Mouse (Mus musculus): Measurements from ENCODE around the gene Veph1.

Veph1 gene

DNA sequence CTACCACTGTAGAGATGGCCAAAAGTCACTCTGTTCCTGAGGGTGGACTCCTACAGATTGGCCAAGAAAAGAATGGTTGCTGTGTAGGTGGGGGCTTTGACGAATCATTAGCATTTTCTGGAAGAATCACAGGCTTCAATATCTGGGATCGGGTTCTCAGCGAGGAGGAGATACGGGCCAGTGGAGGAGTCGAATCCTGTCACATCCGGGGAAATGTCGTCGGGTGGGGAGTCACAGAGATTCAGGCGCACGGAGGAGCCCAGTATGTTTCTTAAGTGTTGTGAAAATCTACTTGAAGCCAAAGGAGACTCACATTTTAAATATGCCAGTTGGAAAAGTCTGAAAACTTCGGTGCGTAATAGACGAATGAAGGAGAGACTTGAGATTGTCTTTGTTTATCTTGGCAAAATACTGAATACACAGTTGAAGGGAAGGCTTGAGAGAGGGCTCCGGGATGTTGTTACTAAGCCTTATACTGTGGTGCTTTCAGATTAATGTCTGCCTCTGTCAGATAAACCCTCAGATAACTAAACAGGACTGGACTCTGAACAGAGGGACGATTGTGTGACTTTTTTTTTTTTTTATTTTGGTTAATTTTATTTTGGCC lies 71.6 kb downstream of the Veph1 start:
- no peak for DNase-seq (ENCODE audit: low spot score)

DNA sequence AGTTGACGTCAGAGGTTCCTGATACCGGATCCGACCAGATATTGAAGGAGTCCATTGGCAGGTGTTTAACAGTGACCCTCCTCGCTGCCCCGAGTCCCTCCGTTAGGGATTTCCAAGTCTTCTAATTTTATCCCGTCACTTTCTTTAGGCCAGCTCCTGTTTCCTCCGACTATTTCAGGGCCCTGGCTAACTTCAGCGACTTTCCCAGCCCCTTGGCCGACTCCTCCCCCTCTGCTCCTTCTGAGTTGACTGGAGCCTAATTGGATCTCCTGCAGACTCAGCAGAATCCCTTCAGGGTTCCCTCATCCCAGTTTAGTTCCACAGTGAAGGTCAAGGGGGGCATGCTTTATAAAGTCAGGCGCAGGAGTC lies 75.4 kb downstream of the Veph1 start:
- DNase-seq (ENCODE audit: low spot score) = no peak

DNA sequence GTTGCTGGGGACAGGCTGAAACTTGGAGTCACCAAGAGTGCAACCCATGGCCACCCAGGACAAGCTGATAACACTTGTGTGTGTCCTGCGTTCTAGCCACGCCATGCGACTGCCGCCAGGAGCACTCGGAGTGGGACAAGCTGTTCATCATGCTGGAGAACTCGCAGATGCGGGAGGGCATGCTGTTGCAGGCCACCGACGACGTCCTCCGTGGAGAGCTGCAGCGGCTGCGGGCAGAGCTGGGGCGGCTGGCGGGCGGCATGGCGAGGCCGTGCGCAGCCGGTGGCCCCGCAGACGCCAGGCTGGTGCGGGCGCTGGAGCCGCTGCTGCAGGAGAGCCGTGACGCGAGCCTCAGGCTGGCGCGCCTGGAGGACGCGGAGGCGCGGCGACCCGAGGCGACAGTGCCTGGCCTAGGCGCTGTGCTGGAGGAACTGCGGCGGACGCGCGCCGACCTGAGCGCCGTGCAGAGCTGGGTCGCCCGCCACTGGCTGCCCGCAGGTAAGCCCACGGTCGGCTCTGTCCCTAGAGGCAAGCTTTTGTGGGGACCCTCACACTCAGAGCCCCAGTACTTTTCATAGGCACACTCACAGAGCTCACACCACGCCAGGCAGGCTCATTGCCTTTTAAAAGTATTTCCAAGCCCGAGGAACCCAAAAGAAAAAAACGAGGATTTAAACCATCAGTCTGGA lies 75.9 kb downstream of the Veph1 start:
- DNase-seq (ENCODE audit: low spot score) = peak; percentile 45

DNA sequence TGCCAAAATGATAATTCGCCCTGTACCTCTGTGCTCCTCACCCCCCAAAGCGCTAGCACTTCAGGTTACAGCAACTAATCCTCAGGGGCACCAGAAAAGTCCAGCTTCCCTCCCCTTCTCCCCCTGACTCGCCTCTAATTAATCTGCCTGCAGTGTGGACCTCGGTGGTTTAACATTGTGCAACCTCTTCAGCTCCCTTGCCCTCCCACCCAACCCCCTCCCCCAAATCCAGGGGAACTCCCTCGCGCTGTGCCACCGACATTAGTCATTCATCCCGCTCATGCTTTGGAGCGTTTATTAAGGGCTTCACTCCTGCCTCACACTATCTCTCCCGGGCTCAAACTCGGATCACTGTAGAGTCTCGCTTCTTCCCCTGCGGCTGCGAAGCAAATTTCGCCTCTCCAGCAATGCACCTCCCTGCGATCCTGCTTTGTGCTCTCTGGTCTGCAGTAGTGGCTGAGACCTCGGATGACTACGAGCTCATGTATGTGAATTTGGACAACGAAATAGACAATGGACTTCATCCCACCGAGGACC lies 76.9 kb downstream of the Veph1 start, which contains the start of gene Ptx3:
Ptx3 (plus strand) TSS at position 256 of the 537 bp plus-strand sequence.
- no peak for DNase-seq (ENCODE audit: low spot score)

GRCm38 (mm10) chr3:66215759-66216158 lies 80.9 kb downstream of the Veph1 start:
- DNase-seq (ENCODE audit: low spot score) = no peak

DNA sequence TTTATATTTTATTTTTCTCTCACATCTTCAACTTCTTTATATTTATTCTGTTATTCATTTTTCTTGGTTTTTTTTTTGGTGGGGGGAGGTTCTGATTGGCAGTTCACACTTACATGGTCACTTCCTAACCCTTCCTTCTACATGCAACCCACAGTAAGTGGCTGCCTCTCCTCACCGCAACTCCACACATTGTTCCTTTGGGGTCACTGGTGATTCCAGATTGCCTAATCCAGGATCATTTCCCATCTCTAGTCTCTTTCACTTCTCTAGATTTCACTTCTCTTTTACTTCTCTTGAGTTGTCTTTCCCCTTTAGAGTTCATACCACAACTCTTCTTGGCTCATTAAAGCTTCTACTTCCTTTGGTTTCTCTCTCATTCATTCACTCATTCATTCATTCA lies 83.1 kb downstream of the Veph1 start:
- DNase-seq (ENCODE audit: low spot score) = no peak

DNA sequence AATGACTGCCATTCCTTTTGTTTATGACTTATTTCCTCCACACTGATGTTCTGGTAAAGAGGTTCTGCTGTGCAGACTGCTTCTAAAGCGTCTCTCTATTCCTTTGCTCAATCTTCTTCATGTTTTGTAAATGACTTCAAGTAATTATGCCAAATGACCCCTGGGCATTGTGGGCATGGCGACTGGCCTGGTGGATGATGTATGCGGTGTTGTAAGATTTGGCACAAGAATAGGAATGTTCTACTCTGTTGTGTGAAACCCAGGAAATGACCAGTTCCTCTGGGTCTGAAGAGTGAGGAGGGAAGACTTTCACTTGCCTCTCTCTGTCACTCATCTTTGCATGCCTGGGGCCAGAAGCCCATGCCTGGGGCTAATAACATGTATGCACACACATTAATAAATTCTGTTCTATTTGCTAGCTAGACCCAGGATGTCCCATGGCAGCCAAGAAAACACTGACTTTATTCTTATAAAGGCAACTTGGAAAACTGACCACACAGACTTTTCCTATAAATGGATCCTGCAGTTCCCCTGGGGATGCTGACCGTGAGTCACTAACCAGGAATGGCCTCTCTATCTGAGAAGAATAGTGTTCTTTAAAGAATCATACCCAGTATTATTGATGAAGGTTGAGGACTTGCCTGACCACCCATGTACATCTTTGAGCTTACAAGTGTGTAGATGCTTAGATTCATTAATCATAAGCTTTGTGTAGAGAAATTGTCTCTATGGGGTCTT lies 87.6 kb downstream of the Veph1 start:
- no peak for DNase-seq (ENCODE audit: low spot score)

DNA sequence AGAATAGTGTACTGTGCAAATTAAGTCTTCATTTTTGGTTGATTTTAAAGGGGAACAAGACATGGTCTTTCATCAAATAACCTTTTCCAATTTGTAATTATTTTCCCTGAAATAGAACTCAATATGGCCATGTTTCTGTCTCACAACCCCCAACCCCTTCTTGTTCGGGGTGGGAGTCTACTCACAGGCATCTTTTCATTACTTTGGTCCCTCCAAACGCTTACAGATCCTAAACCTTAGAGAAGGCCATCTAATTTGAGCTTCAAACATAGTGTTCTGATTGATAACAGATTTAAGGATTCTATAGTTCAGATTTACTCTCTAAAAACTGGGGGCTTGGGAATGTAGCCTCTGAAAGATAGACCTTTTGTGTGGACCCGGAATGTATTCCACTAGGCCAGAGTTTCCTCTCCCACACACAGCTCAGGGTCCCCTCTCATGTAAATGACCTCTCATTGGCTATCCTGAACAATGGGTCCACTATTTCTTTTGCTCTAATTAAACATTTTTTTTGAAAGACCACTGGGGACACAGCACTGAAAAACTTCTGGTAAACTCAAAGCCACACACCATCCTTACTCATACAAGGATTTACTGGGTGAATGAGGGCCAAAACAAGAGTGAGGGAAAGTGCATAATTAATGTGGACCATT lies 102.6 kb downstream of the Veph1 start:
- no peak for DNase-seq (ENCODE audit: low spot score)

- no peak for DNase-seq (ENCODE audit: low spot score)
Measured at GRCm38 (mm10) chr3:66179647-66180046, 117.0 kb downstream of the Veph1 start.

- no peak for DNase-seq (ENCODE audit: low spot score)
Measured at GRCm38 (mm10) chr3:66172907-66173306, 123.7 kb downstream of the Veph1 start.

GRCm38 (mm10) chr3:66169873-66170538 lies 126.6 kb downstream of the Veph1 start:
- DNase-seq (ENCODE audit: low spot score) = no peak

DNA sequence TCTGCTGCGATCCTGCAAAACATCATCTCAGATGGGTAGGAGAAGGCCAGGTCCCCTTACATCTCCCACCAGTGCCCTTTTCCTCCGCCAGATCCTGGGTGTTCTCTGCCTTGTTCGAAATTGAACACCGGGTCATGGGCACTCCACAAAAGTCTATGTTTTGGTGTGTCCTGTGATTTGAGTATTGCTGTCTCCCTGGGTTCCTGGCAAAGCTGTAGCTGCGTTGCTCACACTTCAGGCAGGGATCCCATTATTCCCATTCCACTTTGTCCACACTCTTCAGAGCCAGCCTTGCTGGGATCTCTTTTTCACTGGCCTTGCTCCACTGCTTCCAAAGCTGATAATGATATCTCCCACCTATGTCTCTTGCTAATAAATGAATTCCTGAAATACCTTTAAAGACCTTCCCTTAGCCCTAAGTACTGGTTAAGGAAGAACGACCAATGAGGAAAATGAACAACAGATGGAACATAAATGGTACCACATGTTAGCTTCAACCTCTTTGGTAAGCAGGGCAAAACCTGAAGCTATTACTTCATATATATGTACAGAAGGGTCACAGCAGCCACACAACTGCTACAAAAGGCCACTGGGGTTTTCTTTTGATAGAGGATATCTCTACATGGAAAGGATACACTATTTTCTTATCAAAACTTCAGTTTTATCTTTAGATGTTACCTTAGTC lies 129.9 kb downstream of the Veph1 start:
- DNase-seq (ENCODE audit: low spot score) = no peak

GRCm38 (mm10) chr3:66165026-66165425 lies 131.6 kb downstream of the Veph1 start:
- DNase-seq (ENCODE audit: low spot score) = no peak

- DNase-seq (ENCODE audit: low spot score) = no peak
Measured at GRCm38 (mm10) chr3:66164585-66164984, 132.1 kb downstream of the Veph1 start.

- no peak for DNase-seq (ENCODE audit: low spot score)
Measured at GRCm38 (mm10) chr3:66162612-66163011, 134.0 kb downstream of the Veph1 start.

DNA sequence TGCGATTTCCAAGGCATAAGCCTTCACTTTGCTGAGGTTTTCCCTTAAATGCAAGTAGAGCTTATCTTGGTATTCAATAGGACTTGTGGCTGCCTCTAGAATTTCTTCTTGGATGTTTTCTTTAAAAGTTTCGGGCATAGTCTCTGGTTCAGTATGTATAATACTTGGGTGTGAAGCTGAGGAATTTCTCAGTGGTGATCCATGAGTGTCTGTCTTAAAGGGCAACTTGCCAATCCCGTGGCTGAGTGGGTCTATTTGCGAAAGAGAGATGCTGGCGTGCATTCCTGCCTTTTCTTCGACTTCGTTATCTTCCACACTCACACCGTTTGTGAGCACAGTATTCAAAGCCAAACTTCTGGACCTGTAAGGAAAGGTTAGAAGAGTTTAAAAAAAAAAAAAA lies 138.7 kb downstream of the Veph1 start:
- DNase-seq (ENCODE audit: low spot score) = no peak

- DNase-seq (ENCODE audit: low spot score) = no peak
Measured at GRCm38 (mm10) chr3:66137601-66138000, 159.0 kb downstream of the Veph1 start.

- no peak for DNase-seq (ENCODE audit: low spot score)
Measured at GRCm38 (mm10) chr3:66131264-66131950, 165.2 kb downstream of the Veph1 start.

- no peak for DNase-seq (ENCODE audit: low spot score)
Measured at GRCm38 (mm10) chr3:66129689-66130088, 166.9 kb downstream of the Veph1 start.

DNA sequence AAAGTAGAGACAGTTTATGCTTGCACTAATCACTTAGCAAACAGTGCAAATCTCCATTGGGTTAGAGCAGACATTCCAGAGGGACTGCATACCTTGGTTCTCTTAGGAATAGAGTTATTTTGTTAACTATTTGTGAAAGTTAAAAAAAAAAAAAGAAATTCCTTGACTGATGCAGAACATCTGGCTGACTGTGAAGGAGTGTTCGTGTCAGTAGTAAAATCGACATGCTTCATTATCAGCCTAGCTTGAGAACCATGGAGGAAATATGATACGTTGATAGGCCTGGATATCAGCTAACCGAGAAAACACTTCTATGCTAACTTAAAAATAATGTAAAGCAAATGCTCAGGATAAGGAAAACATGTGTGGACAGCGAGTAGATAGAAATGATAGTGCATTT lies 191.1 kb downstream of the Veph1 start:
- no peak for DNase-seq (ENCODE audit: low spot score)

DNA sequence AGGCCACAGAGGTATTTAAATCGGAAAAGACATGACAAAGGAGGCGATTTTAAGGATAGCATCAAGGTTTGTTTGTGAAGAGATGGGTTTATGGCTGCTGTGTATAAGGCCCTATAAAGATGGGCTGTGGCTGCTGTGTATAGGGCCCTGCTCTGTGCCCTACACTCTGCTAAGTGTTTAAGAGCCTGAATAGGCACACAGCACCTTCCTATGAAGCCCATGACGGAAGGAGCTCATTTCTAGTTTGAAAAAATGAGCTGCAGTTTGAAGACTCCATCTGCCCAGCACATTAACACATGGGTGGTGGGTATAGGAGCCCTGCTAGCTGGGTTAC lies 194.1 kb downstream of the Veph1 start:
- no peak for DNase-seq (ENCODE audit: low spot score)

Data from testis, postnatal 10 days (tissue).